Mouse (Mus musculus) left cerebral cortex, adult 2 months (tissue): ENCODE measurements around the gene Ccnt1. TPM values are rescaled to one million over a fixed set of nuclear protein-coding genes. Genes with fewer than 3 reads are reported as not detected.

Experiments
- DNase-seq, 2 experiments: peaks; one replicate each; pipeline ENCODE4 v3.0.0; 2021 to 2022; ENCODE audit warnings: low spot score in 2 of 2, mixed read lengths in 1 of 2; ENCODE audit errors: extremely low spot score in 1 of 2
- H3K27ac ChIP-seq: fragments of 200-600 bp; 2 replicates; pipeline ENCODE4 v1.8.1; 2022
- H3K4me3 ChIP-seq: fragments of 200-600 bp; 2 replicates; pipeline ENCODE4 v1.8.1; 2022
- CTCF ChIP-seq: fragments of 200-600 bp; IDR thresholded peaks from 2 replicates; pipeline ENCODE4 v1.8.1; 2022; ENCODE audit warnings: antibody characterized with exemption, mild to moderate bottlenecking, moderate library complexity
- intact Hi-C: fragments of 180-260 bp; cut with DNase I; formaldehyde crosslinking; loops from one replicate; pipeline ENCODE4 v1.15.1; 2025
- microRNA-seq, 2 experiments: library from miRNA; unstranded; fragments of <30 nt; microRNA quantifications; one replicate each; pipeline ENCODE4 v1.2.0; 2021
- total RNA-seq, 2 experiments: library from RNA; stranded (reverse); gene quantifications; 2 replicates each; pipeline ENCODE4 v1.2.3; 2021

The Ccnt1 gene
- total RNA-seq, 2 experiments from 2014 or later = 40.3 to 45.8 TPM

- Histone ChIP-seq H3K4me3 (no peak overlapping the region), H3K27ac (no peak overlapping the region)
- no peak for TF ChIP-seq CTCF
- no peak for DNase-seq
- intact Hi-C loops = no loop called here
Measured at GRCm38 (mm10) chr15:98491332-98491731, 79.4 kb downstream of the Ccnt1 start.

Small RNA genes within 50 kb of the gene (microRNA-seq; reads per million reads assigned to microRNA genes)
- gene Mir1291 = 4.3 to 10.2 reads per million in 2 experiments

Other genes starting within 250 kb of the Ccnt1 start
- not detected for gene Olfr284, start 229.9 kb downstream of the Ccnt1 start, total RNA-seq
- gene Olfr283, start 190.0 kb downstream of the Ccnt1 start, total RNA-seq = not detected
- gene Olfr282, start 139.7 kb downstream of the Ccnt1 start, total RNA-seq = not detected
- gene Olfr281, start 118.3 kb downstream of the Ccnt1 start, total RNA-seq = not detected
- not detected for gene OR5BS1P, start 101.0 kb downstream of the Ccnt1 start, total RNA-seq
- not detected for gene Lalba, start 88.2 kb downstream of the Ccnt1 start, total RNA-seq
- gene Olfr279, start 78.5 kb downstream of the Ccnt1 start, total RNA-seq = not detected
- gene Kansl2, start 36.7 kb downstream of the Ccnt1 start, total RNA-seq = 10 to 100 TPM; 55.1 to 56.7 TPM
- gene 4930415O20Rik, start 81 bp upstream of the Ccnt1 start, total RNA-seq = not detected
- gene Adcy6, start 39.2 kb upstream of the Ccnt1 start, total RNA-seq = 10 to 100 TPM; 52.7 to 57.4 TPM
- gene Cacnb3, start 59.9 kb upstream of the Ccnt1 start, total RNA-seq = 100 to 1,000 TPM; 271 to 291 TPM
- gene Ddx23, start 92.0 kb upstream of the Ccnt1 start, total RNA-seq = 10 to 100 TPM; 84.4 to 90.2 TPM
- gene Rnd1, start 106.5 kb upstream of the Ccnt1 start, total RNA-seq = 10 to 100 TPM; 27.4 to 27.7 TPM
- gene Ccdc65, start 137.3 kb upstream of the Ccnt1 start, total RNA-seq = 10 to 100 TPM; 11.2 TPM
- gene Fkbp11, start 157.3 kb upstream of the Ccnt1 start, total RNA-seq = 1 to 10 TPM; 1.9 TPM
- 100 to 1,000 TPM; 749 to 756 TPM for gene Arf3, start 192.3 kb upstream of the Ccnt1 start, total RNA-seq
- gene Wnt10b, start 207.2 kb upstream of the Ccnt1 start, total RNA-seq = under 1 TPM; 0.51 to 0.66 TPM
- gene Wnt1, start 218.9 kb upstream of the Ccnt1 start, total RNA-seq = under 1 TPM in 1 of 2 experiments, not detected in 1; 0.14 TPM
- 100 to 1,000 TPM; 739 to 834 TPM for gene Ddn, start 238.6 kb upstream of the Ccnt1 start, total RNA-seq